Mouse (Mus musculus) frontal cortex, postnatal 14 days (tissue): ENCODE data around the gene Pnma1.
A peak's percentile ranks its signal among the peaks of the same experiment; 100 is the strongest.

Source experiments
- DNase-seq, 2 experiments: peaks; one replicate each; pipeline ENCODE4 v3.0.0; 2022; ENCODE audit warnings: low spot score in 2 of 2

Pnma1 gene

DNA sequence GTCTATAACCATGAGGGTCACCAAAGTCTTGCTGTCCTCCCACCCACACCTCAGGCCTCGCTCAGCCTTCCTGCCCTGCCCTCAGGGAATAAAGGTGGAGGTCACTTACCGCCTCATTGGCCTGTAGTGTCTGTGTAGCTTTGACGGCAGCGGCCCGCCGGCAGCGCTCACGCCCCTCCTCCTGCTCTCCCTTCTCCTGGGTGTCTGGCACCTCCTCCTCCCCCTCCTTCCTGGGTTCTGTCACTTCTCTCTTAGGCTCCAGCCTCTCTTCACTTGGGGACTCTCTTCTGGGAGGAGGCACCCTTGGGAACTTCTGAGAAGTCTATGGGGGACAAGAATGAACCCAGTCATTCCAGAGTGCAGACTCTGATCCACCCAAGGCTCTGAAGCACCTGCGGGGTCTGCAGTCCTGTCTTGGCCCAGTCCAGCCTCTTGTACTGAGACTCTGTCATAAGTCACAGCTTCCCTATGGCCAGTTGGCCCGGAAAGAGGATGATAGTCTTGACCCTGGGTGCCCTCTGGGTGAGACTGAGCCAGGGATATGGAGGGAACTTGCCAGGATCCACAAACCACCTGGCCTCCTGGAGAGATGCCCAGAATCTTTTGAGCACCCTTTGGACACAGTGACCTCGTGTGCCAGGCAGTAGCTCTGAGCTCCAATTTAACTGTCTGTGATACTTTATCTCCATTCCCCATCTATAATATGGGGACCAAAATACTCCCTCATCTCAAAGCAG, 6.7 kb upstream of the Pnma1 start:
- no peak for DNase-seq

DNA sequence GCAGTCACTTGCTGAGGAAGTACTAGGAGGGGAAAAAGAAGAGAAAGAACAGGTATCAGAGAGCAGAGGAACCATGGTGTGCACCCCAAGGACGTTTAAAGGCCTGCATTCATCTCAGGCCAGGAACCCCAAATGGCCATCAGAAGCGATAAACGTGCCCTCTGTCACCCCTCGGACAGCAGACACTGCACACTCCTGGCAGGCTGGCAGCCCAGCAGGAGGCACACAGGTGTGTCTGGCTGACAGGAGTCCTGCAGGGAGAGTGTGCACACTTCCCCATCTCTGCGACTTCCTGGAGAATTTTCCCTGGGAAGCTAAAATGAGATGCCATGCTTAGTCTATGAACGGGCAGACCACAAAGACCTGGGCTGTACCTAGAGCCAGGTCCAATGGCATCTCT, 5.1 kb upstream of the Pnma1 start:
- DNase-seq = no peak

DNA sequence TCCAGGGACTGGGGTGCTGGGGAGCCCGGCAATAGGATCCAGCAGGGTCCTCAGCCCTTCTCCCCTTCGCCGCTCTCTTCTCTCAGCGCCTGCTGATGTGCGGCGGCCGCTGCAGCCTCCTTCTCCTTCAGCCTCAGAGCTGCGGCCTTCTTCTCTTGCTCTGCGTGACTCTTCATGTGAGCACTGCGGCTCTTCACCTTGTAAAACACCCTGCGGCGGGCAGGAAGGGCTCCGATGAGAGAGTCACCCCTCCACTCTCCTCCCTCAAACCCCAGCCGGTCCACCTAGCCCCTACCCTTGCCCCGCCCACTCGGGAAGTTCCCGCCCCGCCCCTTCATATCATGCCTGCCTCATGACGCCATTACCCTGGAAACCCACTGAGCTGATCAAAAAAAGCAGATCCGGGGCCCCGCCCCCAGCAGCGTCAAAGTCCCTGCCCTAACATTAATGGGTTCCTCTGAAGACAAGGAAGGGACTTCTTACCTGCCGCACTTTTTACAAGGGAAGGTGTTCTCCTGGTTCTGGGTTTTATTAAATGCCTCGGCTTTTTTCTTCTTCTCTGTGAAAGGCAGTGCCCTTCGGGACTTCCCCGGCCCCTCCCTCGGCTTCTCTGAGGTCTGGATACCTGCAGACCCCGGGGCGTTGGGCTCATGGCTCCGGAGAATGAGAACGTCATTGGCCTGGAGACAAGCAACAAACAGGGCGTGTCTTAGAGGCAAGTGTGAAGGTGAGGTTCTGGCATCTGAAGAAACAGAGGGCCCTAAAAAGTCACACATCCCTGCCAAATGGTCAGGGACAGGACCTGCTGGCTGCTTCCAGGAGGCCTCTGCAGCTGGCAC, 4.3 kb upstream of the Pnma1 start:
- DNase-seq = no peak

GRCm38 (mm10) chr12:84151911-84152310, 3.6 kb upstream of the Pnma1 start:
- DNase-seq = no peak

DNA sequence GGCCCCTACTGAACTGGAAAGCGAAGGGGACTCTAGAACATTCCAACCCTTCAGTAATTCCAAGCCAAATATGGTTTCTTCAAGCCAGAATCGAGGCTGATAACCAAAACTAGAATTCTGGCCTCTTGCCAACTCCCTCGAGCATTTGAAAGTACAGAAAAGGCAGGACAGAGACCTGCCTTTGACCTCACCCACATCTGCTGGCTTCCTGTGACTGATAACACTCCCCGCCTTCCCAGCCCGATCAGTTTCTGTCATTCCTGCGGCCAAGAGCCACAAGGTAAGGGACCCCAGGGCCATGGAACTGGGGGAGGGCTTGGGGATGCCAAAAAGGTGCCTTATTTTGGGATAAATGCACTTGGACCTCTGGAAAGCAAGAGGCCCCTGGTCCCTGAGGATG, 2.7 kb upstream of the Pnma1 start:
- DNase-seq = no peak

- DNase-seq = no peak
These were observed 1.7 kb upstream of the Pnma1 start for GRCm38 (mm10) chr12:84149971-84150370.

DNA sequence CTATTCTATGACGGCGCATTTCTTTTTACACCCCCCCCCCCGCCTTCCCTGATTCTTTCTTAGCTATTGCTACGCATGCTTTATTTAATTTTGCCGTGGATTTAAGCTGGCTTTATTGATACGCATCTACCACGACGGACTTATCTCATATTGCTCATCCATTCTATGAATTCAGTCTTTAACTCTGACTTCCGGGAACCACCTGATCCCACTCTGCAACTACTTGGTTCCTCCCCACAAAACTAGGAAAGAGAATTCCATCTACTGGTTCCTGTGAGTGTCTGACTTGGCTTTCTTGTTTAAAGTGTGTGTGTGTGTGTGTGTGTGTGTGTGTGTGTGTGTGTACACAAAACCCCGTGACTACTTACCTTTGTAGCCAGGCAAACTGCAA, 328 bp upstream of the Pnma1 start:
- no peak for DNase-seq

GRCm38 (mm10) chr12:84142281-84143050, 5.8 kb downstream of the Pnma1 start:
- DNase-seq = no peak

GRCm38 (mm10) chr12:84141271-84141670, 7.0 kb downstream of the Pnma1 start:
- no peak for DNase-seq

DNA sequence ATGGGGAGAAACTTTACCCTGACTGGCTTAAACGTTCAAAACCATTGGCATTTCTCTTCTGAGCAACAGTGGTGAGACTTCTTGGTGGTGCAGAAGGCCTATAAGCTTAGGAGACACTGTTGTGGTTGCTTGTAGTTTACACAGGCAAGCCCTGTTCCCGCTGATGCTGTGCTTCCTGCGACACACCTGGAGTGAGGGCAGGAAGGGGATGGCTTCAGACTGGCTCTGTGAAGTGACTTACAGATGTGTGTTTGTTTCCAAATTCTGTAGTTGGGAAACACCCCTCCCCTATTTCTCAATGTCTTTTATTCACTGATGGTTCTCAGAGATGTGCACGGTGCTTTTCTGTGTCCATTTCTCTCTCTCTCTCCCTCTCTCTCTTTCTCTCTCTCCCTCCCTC, 8.2 kb downstream of the Pnma1 start:
- no peak for DNase-seq

DNA sequence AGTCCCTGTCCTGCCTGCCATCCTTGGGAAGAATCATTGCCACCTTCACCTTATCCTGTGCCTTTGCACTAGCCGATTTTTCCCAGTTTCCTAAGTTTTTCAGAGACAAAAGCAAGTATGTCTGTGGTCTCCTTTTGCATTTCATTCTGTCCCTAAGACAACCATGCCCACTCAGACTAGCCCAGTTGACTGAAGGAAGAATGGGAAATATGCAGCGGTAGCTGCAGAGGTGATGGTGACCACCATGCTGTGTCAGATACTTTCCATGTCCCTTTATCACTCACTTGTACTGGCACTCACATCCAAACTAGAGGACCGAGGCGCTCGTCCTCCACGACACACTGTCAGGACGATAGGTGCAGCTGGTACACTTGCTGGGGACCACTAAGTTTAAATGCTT, 11.2 kb downstream of the Pnma1 start:
- no peak for DNase-seq

DNA sequence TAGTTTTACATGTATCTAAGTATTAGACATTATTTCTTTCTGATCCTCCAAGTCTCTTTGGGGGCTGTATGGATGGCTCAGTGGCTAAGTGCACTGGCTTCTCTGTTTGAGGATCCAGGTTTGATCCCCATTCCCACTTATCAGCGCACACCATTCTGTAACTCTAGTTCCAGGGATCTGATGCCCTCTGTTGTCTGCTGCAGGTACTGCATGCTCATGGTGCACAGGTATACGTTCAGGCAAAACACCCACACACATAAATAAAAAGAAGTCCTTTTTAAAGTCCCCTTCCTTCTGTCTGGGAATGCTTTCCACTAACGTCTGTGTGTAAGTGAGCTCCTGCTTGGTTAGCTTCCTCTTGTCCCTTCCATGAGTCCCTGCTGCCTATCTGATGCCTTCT, 16.0 kb downstream of the Pnma1 start:
- DNase-seq = no peak

GRCm38 (mm10) chr12:84129931-84130330, 18.4 kb downstream of the Pnma1 start:
- no peak for DNase-seq

GRCm38 (mm10) chr12:84128576-84128975, 19.7 kb downstream of the Pnma1 start:
- DNase-seq = no peak

- DNase-seq = no peak
These were observed 21.4 kb downstream of the Pnma1 start for GRCm38 (mm10) chr12:84126899-84127298.

DNA sequence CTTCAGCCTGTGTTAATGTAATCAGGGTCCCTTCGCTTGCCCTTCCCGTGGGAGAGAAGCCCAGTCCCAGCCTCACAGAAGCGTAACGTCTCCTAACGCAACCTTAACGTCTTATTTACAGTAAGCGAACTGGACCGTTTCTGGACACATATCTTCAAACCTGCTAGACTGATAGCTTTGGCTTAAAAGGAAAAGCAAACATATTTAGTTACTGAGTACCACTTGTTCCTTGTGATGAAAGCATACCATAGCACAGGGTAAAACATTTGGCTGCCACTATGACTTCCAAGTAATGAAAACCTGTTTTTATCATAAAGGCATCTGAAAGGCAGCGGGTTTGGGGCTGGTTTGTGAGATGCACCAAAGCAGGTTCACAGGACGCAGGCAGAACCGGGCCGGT, 22.4 kb downstream of the Pnma1 start:
- DNase-seq = no peak

DNA sequence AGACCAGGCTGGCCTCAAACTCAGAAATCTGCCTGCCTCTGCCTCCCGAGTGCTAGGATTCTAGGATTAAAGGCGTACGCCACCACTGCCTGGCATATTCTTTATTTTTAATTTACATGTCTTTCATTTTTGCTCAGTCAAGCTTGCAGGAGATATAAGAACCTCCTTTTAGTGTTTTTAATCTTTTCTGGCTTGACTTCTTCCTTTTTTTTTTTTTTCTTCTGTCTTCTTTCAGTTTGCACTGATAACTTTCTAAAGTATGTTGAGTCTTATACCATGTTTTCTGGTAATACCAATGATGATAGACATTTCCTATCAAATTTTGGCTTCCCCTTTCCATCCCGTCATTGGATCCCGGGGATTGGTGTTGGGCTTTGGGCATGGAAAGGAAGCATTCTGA, 28.7 kb downstream of the Pnma1 start:
- DNase-seq = no peak

DNA sequence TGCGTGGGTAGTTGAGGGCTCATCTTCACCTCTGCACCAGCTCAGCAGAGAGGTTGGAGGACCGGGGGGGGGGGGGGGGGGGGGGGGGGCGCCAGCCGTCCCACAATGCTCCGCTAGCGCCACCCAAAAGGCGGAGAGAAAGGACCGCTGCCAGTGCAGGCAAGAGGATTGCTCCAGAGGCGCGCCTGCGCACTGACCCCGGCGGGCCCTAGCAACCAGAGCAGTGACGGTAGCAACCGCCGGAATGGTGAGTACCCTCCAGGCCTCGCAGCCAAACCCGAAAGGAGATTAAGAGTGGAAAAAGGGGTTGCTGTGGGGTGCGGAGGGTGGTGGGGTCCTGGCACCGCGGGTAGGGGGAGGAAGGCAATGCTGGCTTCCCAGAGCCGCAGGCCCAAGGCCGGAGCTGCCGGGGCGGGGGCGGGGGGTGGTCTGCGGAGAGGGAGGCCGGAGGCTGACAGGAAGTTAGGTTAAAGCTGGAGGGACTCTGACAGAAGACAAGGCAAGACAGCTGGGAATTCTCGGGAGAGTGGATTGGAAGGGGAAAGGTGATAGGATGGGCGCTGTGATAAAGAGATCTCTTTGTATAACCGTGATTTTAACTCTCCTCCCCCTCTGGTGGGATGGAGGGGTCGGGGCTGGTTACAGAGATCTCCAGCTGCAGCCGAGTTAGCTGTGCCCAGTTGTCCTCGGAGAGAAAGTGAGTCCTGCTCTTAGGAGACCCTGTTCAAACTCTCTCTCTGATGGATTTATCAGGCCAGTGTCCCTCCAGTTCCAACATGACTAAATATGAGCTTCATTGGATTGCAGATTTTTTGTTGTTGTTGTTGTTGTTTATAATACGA, 33.9 kb downstream of the Pnma1 start, which contains the start of gene Dnal1:
Dnal1 (plus strand) TSS at position 214 of the 842 bp plus-strand sequence.
- peak; percentile 77 to 78 for DNase-seq

DNA sequence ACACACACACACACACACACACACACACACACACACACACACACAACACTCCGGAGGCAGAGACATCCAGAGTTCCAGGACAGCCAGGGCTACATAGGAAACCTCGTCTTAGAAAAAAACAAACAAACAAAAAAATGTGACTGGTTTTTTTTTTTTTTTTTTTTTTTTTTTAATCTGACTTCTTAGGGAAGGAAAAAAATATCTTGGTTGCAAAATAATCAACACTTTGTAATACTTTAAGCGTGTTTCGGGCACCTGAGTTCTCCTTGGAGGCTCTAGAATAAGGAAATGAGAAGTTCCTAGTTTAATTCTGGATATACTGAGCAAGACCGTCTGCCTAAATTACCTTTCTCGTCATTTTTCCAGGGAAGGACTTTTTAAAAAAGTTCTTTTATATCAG, 34.6 kb downstream of the Pnma1 start:
- no peak for DNase-seq

DNA sequence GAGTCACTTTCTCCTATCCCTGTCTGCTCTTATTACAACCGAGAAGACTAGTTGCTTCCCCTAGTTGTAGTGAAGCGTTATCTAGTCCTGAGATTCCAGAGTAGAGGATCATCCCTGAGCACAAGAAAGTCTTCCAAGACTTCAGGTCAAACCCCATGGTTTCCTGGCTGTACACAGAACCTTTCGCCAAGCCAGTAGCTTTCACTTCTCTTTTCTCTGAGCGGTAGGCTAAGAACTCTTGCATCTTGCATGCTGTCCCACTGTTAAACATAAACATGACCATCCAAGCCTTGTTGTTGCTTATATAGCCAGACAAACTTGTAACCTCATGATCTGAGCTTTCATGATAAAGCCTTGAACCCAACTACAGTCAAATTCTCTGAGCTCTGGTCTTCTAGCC, 37.5 kb downstream of the Pnma1 start:
- DNase-seq = no peak

- DNase-seq = no peak
These were observed 38.4 kb downstream of the Pnma1 start for GRCm38 (mm10) chr12:84109924-84110323.

- no peak for DNase-seq
These were observed 40.6 kb downstream of the Pnma1 start for GRCm38 (mm10) chr12:84107692-84108091.
